Mouse (Mus musculus) heart, embryonic 12.5 days (tissue): ENCODE measurements around the gene Emc1. TPM values are rescaled to one million over a fixed set of nuclear protein-coding genes. Genes with fewer than 3 reads are reported as not detected.
"Not testable (repeated sequence)": the region's sequence is repeated elsewhere in the genome, so short reads cannot be mapped to it uniquely, and the experiment has no call there.

Source experiments
- ATAC-seq: fragments of 200-750 bp; cut with Nextera tagmentation; 2 replicates; pipeline ENCODE4 v1.8.0; 2017; ENCODE audit warnings: moderate TSS enrichment, moderate library complexity; ENCODE audit not compliant: insufficient number of reproducible peaks, low FRiP score
- H3K27ac ChIP-seq: fragments of 300-500 bp; sonication (generic); 2 replicates; pipeline ENCODE4 v1.5.1; 2016; ENCODE audit warnings: mild to moderate bottlenecking, moderate library complexity; ENCODE audit not compliant: poor library complexity, severe bottlenecking
- H3K27me3 ChIP-seq: fragments of 300-500 bp; sonication (generic); replicated peaks from 2 replicates; pipeline ENCODE4 v1.6.1; 2016; ENCODE audit warnings: mild to moderate bottlenecking, moderate library complexity
- H3K36me3 ChIP-seq: fragments of 300-500 bp; sonication (generic); 2 replicates; pipeline ENCODE4 v1.6.1; 2016; ENCODE audit warnings: mild to moderate bottlenecking, moderate library complexity
- H3K4me1 ChIP-seq: fragments of 300-500 bp; sonication (generic); replicated peaks from 2 replicates; pipeline ENCODE4 v1.6.1; 2016; ENCODE audit warnings: mild to moderate bottlenecking
- H3K4me2 ChIP-seq: fragments of 300-500 bp; sonication (generic); 2 replicates; pipeline ENCODE4 v1.6.1; 2016; ENCODE audit warnings: mild to moderate bottlenecking, moderate library complexity
- H3K4me3 ChIP-seq: fragments of 300-500 bp; sonication (generic); 2 replicates; pipeline ENCODE4 v1.5.1; 2016; ENCODE audit warnings: mild to moderate bottlenecking
- H3K9ac ChIP-seq: fragments of 300-500 bp; sonication (generic); 2 replicates; pipeline ENCODE4 v1.6.1; 2016; ENCODE audit warnings: mild to moderate bottlenecking, moderate library complexity
- H3K9me3 ChIP-seq: fragments of 300-500 bp; sonication (generic); replicated peaks from 2 replicates; pipeline ENCODE4 v1.6.1; 2016; ENCODE audit warnings: mild to moderate bottlenecking, moderate library complexity
- whole genome bisulfite sequencing: fragments of 180-500 bp; shearing (Covaris S2); methylation state at CpG from one replicate; pipeline ENCODE4 v1.1.7; 2016; 5-methylcytosine and 5-hydroxymethylcytosine counted together
- polyA plus RNA-seq: library from polyadenylated mRNA; unstranded; fragments of >200 nt; fragmentation: Nextera tagmentation; extraction: Ambion mirVana; gene quantifications from 2 replicates; pipeline ENCODE4 v1.2.1, GENCODE M21; 2016

The Emc1 gene
- polyA plus RNA-seq, 1 experiment from 2014 or later = 52.6 TPM

- Histone ChIP-seq H3K4me1 (peaks cover 61% of the 10 kb centered on the region), H3K36me3 (peaks cover 11% of the 10 kb centered on the region)
- not testable (repeated sequence) for H3K9me3 ChIP-seq, H3K4me2 ChIP-seq, H3K9ac ChIP-seq, ATAC-seq, H3K4me3 ChIP-seq, H3K27me3 ChIP-seq, H3K27ac ChIP-seq
- WGBS = 93% methylated on average over 5 of the region's 5 CpGs
Observed at GRCm38 (mm10) chr4:139385841-139386240, 33.5 kb downstream of the Emc1 start.

GRCm38 (mm10) chr4:139386869-139387319 is 34.5 kb downstream of the Emc1 start:
- WGBS = 47% methylated on average over 6 of the region's 6 CpGs
- peak overlapping the region; percentile 27 for H3K27ac ChIP-seq
- peaks cover 62% of the 10 kb centered on the region for H3K4me1 ChIP-seq
- H3K4me3 ChIP-seq = no peak overlapping the region
- no peaks in the 10 kb centered on the region for H3K9me3 ChIP-seq
- no peak for ATAC-seq
- no peak overlapping the region for H3K9ac ChIP-seq
- no peaks in the 10 kb centered on the region for H3K27me3 ChIP-seq
- H3K36me3 ChIP-seq = peaks cover 21% of the 10 kb centered on the region
- no peak overlapping the region for H3K4me2 ChIP-seq

DNA sequence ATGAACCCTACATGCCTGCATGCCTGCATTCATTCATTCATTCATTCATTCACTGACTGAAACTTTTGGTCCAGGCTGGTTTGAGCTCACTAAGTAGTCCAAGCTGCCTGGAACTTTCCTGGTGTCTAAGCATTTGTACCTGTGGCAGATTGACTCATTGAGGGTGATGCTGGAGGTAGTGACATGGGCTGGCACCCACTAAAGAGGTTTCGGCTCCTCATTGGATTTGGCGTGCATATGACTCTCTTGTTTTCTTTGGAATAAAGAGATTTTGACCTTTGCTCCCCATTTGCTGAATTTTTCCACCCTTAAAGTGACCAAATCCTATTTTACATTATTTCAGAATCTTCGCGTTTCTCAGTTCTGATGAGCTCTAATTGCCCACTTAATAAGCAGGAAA is 37.2 kb downstream of the Emc1 start:
- Histone ChIP-seq H3K9ac (no peak overlapping the region), H3K9me3 (no peaks in the 10 kb centered on the region), H3K36me3 (peaks cover 44% of the 10 kb centered on the region), H3K27me3 (peaks cover 8% of the 10 kb centered on the region), H3K4me1 (peaks cover 48% of the 10 kb centered on the region), H3K4me3 (no peak overlapping the region), H3K4me2 (no peak overlapping the region), H3K27ac (no peak overlapping the region)
- no peak for ATAC-seq
- 84% methylated on average over 4 of the region's 4 CpGs for WGBS

DNA sequence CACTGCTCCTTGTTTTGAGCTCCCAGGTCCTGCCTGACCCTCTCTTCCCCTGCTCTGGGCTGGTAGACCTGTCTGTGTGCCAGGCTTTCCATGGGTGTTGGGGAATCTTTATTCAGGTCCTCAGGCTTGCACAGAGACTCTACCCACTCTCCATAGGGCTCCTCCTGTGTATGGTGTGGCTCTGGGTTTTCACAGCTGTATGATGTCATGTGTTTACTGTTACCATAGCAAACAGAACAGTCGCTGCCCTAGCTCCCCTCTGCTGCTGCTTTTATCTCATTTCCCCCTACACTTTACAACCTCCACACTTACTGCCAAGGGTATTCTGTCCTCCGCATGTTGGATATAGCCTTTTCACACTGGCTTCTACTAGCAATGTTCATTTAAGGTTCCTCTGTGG is 43.0 kb downstream of the Emc1 start:
- Histone ChIP-seq H3K9me3 (no peaks in the 10 kb centered on the region), H3K36me3 (peaks cover 93% of the 10 kb centered on the region), H3K4me2 (no peak overlapping the region), H3K4me1 (peaks cover 19% of the 10 kb centered on the region), H3K9ac (no peak overlapping the region), H3K27ac (no peak overlapping the region), H3K4me3 (no peak overlapping the region), H3K27me3 (peaks cover 8% of the 10 kb centered on the region)
- WGBS = 32% methylated on average over 2 of the region's 2 CpGs
- no peak for ATAC-seq

GRCm38 (mm10) chr4:139400487-139400886 is 48.1 kb downstream of the Emc1 start:
- Histone ChIP-seq H3K9ac (no peak overlapping the region), H3K4me2 (no peak overlapping the region), H3K4me1 (peaks cover 3% of the 10 kb centered on the region), H3K36me3 (peaks cover 94% of the 10 kb centered on the region), H3K4me3 (no peak overlapping the region), H3K9me3 (no peaks in the 10 kb centered on the region), H3K27me3 (no peaks in the 10 kb centered on the region), H3K27ac (no peak overlapping the region)
- WGBS = 89% methylated on average over 5 of the region's 5 CpGs
- ATAC-seq = no peak

DNA sequence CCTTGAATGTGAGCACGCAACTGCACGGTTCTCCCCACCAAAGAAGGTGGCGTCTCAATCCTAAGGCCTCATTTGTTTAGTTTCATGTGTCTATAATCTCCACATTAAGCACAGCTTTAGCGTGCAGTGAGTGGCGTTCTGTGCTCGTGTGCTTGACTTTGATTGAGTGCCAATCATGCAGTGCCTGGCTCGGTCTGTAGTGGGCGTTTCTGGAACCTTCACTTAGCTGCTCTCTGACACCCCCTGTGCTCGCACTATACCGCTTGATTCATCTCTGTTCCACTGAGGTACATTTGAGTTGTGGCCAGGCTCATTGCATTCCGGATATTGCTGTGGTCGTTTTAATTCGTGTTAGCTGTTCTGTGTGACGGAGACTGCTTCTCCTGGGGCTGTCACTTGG is 50.8 kb downstream of the Emc1 start:
- ATAC-seq = no peak
- 81% methylated on average over 14 of the region's 14 CpGs for WGBS
- H3K27ac ChIP-seq = no peak overlapping the region
- H3K36me3 ChIP-seq = peaks cover 96% of the 10 kb centered on the region
- no peak overlapping the region for H3K9ac ChIP-seq
- H3K4me3 ChIP-seq = no peak overlapping the region
- no peak overlapping the region for H3K4me2 ChIP-seq
- no peaks in the 10 kb centered on the region for H3K4me1 ChIP-seq
- no peaks in the 10 kb centered on the region for H3K27me3 ChIP-seq
- H3K9me3 ChIP-seq = no peaks in the 10 kb centered on the region

- Histone ChIP-seq H3K27ac (no peak overlapping the region), H3K27me3 (no peaks in the 10 kb centered on the region), H3K4me1 (no peaks in the 10 kb centered on the region), H3K9ac (no peak overlapping the region), H3K4me2 (no peak overlapping the region), H3K9me3 (no peaks in the 10 kb centered on the region), H3K36me3 (peaks cover 98% of the 10 kb centered on the region), H3K4me3 (no peak overlapping the region)
- 79% methylated on average over 3 of the region's 3 CpGs for WGBS
- ATAC-seq = no peak
Observed at GRCm38 (mm10) chr4:139411351-139411750, 59.0 kb downstream of the Emc1 start.

GRCm38 (mm10) chr4:139417868-139418267 is 65.5 kb downstream of the Emc1 start:
- WGBS = 63% methylated on average over 1 of the region's 1 CpGs
- Histone ChIP-seq H3K9ac (no peak overlapping the region), H3K9me3 (no peaks in the 10 kb centered on the region), H3K27ac (no peak overlapping the region), H3K4me3 (no peak overlapping the region), H3K4me2 (no peak overlapping the region), H3K4me1 (no peaks in the 10 kb centered on the region), H3K36me3 (peaks cover 99% of the 10 kb centered on the region), H3K27me3 (no peaks in the 10 kb centered on the region)
- ATAC-seq = no peak

DNA sequence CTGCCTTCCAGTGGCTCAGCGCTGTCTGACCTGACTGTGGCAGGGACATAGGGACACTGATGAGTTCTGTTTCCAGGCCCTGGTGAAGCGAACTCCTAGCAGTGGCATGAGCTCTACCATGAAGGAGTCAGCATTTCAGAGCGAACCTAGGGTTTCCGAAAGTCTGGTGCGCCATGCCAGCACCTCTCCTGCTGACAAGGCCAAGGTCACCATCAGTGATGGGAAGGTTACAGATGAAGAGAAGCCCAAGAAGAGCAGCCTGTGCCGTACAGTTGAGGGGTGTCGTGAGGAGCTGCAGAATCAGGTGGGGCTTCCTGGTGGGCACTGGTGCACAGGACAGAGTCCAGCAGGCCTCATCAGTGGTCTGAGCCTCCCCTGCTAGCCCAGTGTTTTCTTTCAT is 69.2 kb downstream of the Emc1 start:
- no peak overlapping the region for H3K4me2 ChIP-seq
- no peaks in the 10 kb centered on the region for H3K4me1 ChIP-seq
- H3K36me3 ChIP-seq = peaks cover 99% of the 10 kb centered on the region
- H3K9ac ChIP-seq = no peak overlapping the region
- H3K27me3 ChIP-seq = no peaks in the 10 kb centered on the region
- WGBS = 93% methylated on average over 7 of the region's 7 CpGs
- H3K4me3 ChIP-seq = no peak overlapping the region
- no peak overlapping the region for H3K27ac ChIP-seq
- no peak for ATAC-seq
- no peaks in the 10 kb centered on the region for H3K9me3 ChIP-seq

DNA sequence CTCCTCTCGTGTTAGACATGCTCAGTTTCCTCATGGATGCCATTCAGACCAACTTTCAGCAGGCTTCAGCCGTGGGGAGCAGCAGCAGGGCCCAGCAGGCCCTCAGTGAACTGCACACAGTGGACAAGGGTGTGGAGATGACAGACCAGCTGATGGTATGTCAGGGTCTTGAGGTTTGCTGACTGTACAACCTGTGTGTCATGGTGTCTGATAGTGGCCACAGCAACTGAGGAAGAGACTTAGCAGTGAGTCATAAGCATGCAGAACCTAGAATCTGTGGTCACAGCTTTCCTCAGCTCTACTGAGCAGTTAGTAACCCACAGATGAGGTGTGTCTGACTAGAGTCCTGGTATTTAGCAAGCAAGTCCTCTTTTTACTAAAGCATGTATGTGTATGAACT is 70.0 kb downstream of the Emc1 start:
- Histone ChIP-seq H3K9ac (no peak overlapping the region), H3K27me3 (no peaks in the 10 kb centered on the region), H3K4me2 (no peak overlapping the region), H3K9me3 (no peaks in the 10 kb centered on the region), H3K27ac (no peak overlapping the region), H3K4me3 (no peak overlapping the region), H3K36me3 (peaks cover 99% of the 10 kb centered on the region), H3K4me1 (no peaks in the 10 kb centered on the region)
- ATAC-seq = no peak
- 87% methylated on average over 2 of the region's 2 CpGs for WGBS

- Histone ChIP-seq H3K9me3 (no peaks in the 10 kb centered on the region), H3K36me3 (peaks cover 100% of the 10 kb centered on the region), H3K4me1 (no peaks in the 10 kb centered on the region), H3K4me2 (no peak overlapping the region), H3K27ac (no peak overlapping the region), H3K9ac (no peak overlapping the region), H3K27me3 (no peaks in the 10 kb centered on the region), H3K4me3 (no peak overlapping the region)
- no peak for ATAC-seq
- 76% methylated on average over 2 of the region's 2 CpGs for WGBS
Observed at GRCm38 (mm10) chr4:139423270-139423669, 70.9 kb downstream of the Emc1 start.
